ENCODE assay signal across 8 mouse cellular contexts in genomic region chr4:70311530-70311929, GRCm38 (mm10).
DNase-seq lines count a peak whose midpoint lies in the region; ATAC-seq lines count a peak whose summit lies in the region.

No protein-coding gene starts in this region.

- DNase-seq in heart, postnatal 25 days (ENCODE audit: low spot score): no peak
- peak; percentile 57 for DNase-seq in cerebellum, adult 11 months
- peak; percentile 4 to 29 for DNase-seq in lung, postnatal 4 days
- no peak for DNase-seq in urinary bladder, postnatal 25 days (ENCODE audit: low spot score)
- no peak for DNase-seq in kidney, postnatal 14 days

- no peaks in the 10 kb centered on the region for H3K27me3 ChIP-seq in heart, embryonic 15.5 days
- no peaks in the 10 kb centered on the region for H3K27me3 ChIP-seq in hindbrain, embryonic 13.5 days

- 69% methylated on average over 5 of the region's 5 CpGs for WGBS in heart, embryonic 15.5 days
- WGBS in hindbrain, embryonic 13.5 days: 55% methylated on average over 5 of the region's 5 CpGs

- peaks cover 6% of the 10 kb centered on the region; the same call in 1 of the 2 replicates for H3K4me1 ChIP-seq in heart, embryonic 15.5 days (replicated peaks)
- peaks cover 17% of the 10 kb centered on the region for H3K4me1 ChIP-seq in hindbrain, embryonic 13.5 days (replicated peaks)

- intact Hi-C loops in heart, postnatal 25 days (cut with DNase I): no loop called here

- H3K4me3 ChIP-seq in heart, embryonic 15.5 days: no peak overlapping the region
- no peak overlapping the region for H3K4me3 ChIP-seq in hindbrain, embryonic 13.5 days

- peaks cover 9% of the 10 kb centered on the region for H3K36me3 ChIP-seq in heart, embryonic 15.5 days
- peaks cover 18% of the 10 kb centered on the region for H3K36me3 ChIP-seq in hindbrain, embryonic 13.5 days

- no peak overlapping the region for H3K4me2 ChIP-seq in heart, embryonic 15.5 days
- no peak overlapping the region for H3K4me2 ChIP-seq in hindbrain, embryonic 13.5 days

- peak; percentile 38 for ATAC-seq in heart, embryonic 15.5 days (replicated peaks; ENCODE audit: insufficient number of reproducible peaks, insufficient read depth, low FRiP score, low read depth)
- ATAC-seq in hindbrain, embryonic 13.5 days (ENCODE audit: low FRiP score): peak; percentile 82
- ATAC-seq in inflammation-experienced regulatory T-cells, adult 6 months: no peak

- no peak overlapping the region for H3K9ac ChIP-seq in heart, embryonic 15.5 days
- H3K9ac ChIP-seq in hindbrain, embryonic 13.5 days: no peak overlapping the region

- no peaks in the 10 kb centered on the region for H3K9me3 ChIP-seq in heart, embryonic 15.5 days (replicated peaks)
- no peaks in the 10 kb centered on the region for H3K9me3 ChIP-seq in hindbrain, embryonic 13.5 days

- H3K27ac ChIP-seq in heart, embryonic 15.5 days: no peak overlapping the region
- peak overlapping the region; percentile 65 for H3K27ac ChIP-seq in hindbrain, embryonic 13.5 days

Comparison
In these comparisons a context has a peak if more than half of its experiments do, and no peak if none do; other contexts are left out.
1. DNase-seq: peak in cerebellum, adult 11 months (single experiment) and lung, postnatal 4 days (2 of 2); none in heart, postnatal 25 days (single experiment), urinary bladder, postnatal 25 days (single experiment) and kidney, postnatal 14 days (single experiment).